Mouse (Mus musculus) bone marrow macrophage, adult 2 months (primary cell): ENCODE measurements around the gene Nfkb2.

Experiments
- CTCF ChIP-seq: IDR thresholded peaks from 2 replicates; pipeline ENCODE4 v1.5.1; 2012; ENCODE audit warnings: low read depth, mild to moderate bottlenecking, low read length, moderate library complexity
- POLR2A ChIP-seq: IDR thresholded peaks from 2 replicates; pipeline ENCODE4 v1.6.1; 2012; ENCODE audit warnings: mild to moderate bottlenecking, low read depth, low read length, borderline replicate concordance

- TF ChIP-seq CTCF: no peak
- TF ChIP-seq POLR2A: no peak
Observed at GRCm38 (mm10) chr19:46323716-46324115, 19.6 kb downstream of the Nfkb2 start.
